9 mouse cellular contexts compared by ENCODE assay signal in the genomic region with DNA sequence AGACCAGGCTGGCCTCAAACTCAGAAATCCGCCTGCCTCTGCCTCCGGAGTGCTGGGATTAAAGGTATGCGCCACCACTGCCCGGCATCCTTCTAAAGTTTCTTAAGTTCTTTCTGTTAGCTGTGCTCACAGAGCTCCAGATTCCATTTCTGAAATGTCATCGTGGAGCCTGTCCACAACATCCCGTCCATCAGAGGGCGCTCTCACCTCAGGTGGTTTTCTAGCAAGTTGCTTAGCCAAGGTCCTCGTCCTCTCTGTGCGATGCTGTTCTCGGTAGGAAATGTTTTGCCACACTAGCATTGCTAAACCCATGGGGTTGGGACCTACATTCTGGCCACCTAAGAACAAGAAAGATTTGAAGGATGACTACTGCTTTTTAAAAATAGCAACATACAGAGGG.
DNase-seq lines count a peak whose midpoint lies in the region; ATAC-seq and TF ChIP-seq lines count a peak whose summit lies in the region.
"Had no signal": no experiment of that assay in that cellular context is flagged by ENCODE, and none has a peak within 500 bp of the region (broad histone marks: within the 10 kb centered on the region; RNA-seq: fewer than 3 reads in every experiment).

No protein-coding gene starts in this region.

- no peak overlapping the region for H3K4me2 ChIP-seq in kidney, embryonic 15.5 days
- no peak overlapping the region for H3K4me2 ChIP-seq in midbrain, embryonic 16.5 days (ENCODE audit: low read length)

- no peak overlapping the region for H3K4me3 ChIP-seq in kidney, adult 2 months (ENCODE audit: insufficient read depth, low read depth, low read length)
- no peak overlapping the region for H3K4me3 ChIP-seq in kidney, embryonic 15.5 days (replicated peaks)
- H3K4me3 ChIP-seq in midbrain, embryonic 16.5 days (ENCODE audit: low read depth, low read length), result no peak overlapping the region
- H3K4me3 ChIP-seq: erythroblast, embryonic 14.5 days had no signal

- DNase-seq in kidney, adult 2 months, result peak; percentile 69
- DNase-seq in R1 (ENCODE audit: low read depth, low spot score), result peak; percentile 72
- DNase-seq in large intestine, adult 2 months (ENCODE audit: low read depth, low spot score), result peak; percentile 39
- peak; percentile 85 for DNase-seq in lung, postnatal 36 days
- peak; percentile 40 to 78 for DNase-seq in spleen, postnatal 4 days (ENCODE audit: low spot score in 2 of 2)

- peaks cover 7% of the 10 kb centered on the region for H3K36me3 ChIP-seq in kidney, adult 2 months (ENCODE audit: control insufficient read depth, insufficient read depth, low read length)
- H3K36me3 ChIP-seq in kidney, embryonic 15.5 days, result peaks cover 33% of the 10 kb centered on the region
- H3K36me3 ChIP-seq in midbrain, embryonic 16.5 days (ENCODE audit: control insufficient read depth, insufficient read depth, low read length), result peaks cover 12% of the 10 kb centered on the region

- H3K4me1 ChIP-seq in kidney, adult 2 months (ENCODE audit: control insufficient read depth, insufficient read depth, low read length), result no peaks in the 10 kb centered on the region
- no peaks in the 10 kb centered on the region for H3K4me1 ChIP-seq in kidney, embryonic 15.5 days
- no peaks in the 10 kb centered on the region for H3K4me1 ChIP-seq in midbrain, embryonic 16.5 days (ENCODE audit: control insufficient read depth, insufficient read depth, low read length)

- WGBS in kidney, adult 2 months, result 69% methylated on average over 10 of the region's 10 CpGs
- WGBS in kidney, embryonic 15.5 days, result 83% methylated on average over 10 of the region's 10 CpGs
- 61% methylated on average over 10 of the region's 10 CpGs for WGBS in large intestine, adult 2 months
- 82% methylated on average over 10 of the region's 10 CpGs for WGBS in midbrain, embryonic 16.5 days

- no peaks in the 10 kb centered on the region for H3K9me3 ChIP-seq in kidney, embryonic 15.5 days (replicated peaks)
- no peaks in the 10 kb centered on the region for H3K9me3 ChIP-seq in midbrain, embryonic 16.5 days (replicated peaks; ENCODE audit: control insufficient read depth, low read length, poor library complexity, severe bottlenecking)

- ATAC-seq in kidney, embryonic 15.5 days (replicated peaks; ENCODE audit: low FRiP score), result no peak
- peak; percentile 61 for ATAC-seq in frontal cortex, adult (ENCODE audit: low TSS enrichment)
- no peak for ATAC-seq in midbrain, embryonic 16.5 days

- peak; percentile 70 for TF ChIP-seq CTCF in kidney, adult 2 months (conservative IDR thresholded peaks at IDR 0.05; ENCODE audit: insufficient read depth, insufficient read length, low read depth, low read length)

- no peak overlapping the region for H3K27ac ChIP-seq in kidney, adult 2 months (ENCODE audit: insufficient read depth, low read depth, low read length)
- no peak overlapping the region for H3K27ac ChIP-seq in kidney, embryonic 15.5 days
- no peak overlapping the region for H3K27ac ChIP-seq in midbrain, embryonic 16.5 days (ENCODE audit: low read length)

- H3K27me3 ChIP-seq in kidney, adult 2 months (replicated peaks; ENCODE audit: control insufficient read depth, insufficient read depth, low read length), result no peaks in the 10 kb centered on the region
- H3K27me3 ChIP-seq in kidney, embryonic 15.5 days, result no peaks in the 10 kb centered on the region
- no peaks in the 10 kb centered on the region for H3K27me3 ChIP-seq in midbrain, embryonic 16.5 days (ENCODE audit: control insufficient read depth, insufficient read depth, low read depth, low read length)

- H3K9ac ChIP-seq in kidney, embryonic 15.5 days, result no peak overlapping the region
- no peak overlapping the region for H3K9ac ChIP-seq in midbrain, embryonic 16.5 days (ENCODE audit: low read depth, low read length)

- TF ChIP-seq POLR2A in kidney, adult 2 months (IDR thresholded peaks at IDR 0.05; ENCODE audit: low read depth, low read length), result no peak
